Mouse (Mus musculus): ENCODE results near the gene Pla2g2f. TPM values are rescaled to one million over a fixed set of nuclear protein-coding genes. Genes with fewer than 3 reads are reported as not detected.

Pla2g2f gene
- total RNA-seq (2012; rRNA removed): 0.21 and 0.22 TPM in 2 replicates

DNA sequence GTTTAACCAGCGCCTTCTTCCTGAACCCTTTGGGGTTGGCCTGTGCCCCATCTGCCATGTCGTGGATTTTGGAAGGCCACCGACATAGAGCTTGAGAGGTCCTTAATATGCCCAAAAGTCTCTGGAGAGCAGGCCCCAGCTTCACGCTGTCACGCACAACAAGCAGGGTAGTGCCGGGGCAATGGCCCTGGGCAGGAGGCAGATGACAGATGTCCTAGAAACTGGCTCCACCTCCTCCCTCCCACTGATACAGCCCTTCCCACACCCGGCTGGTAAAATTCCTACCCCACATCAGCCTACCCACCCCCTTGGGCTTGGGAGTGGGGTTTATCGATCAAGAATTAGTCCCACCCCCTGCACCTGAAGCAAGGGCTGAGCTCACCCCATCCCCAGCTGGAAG lies at the start of gene Pla2g2f:
Gene Pla2g2f, minus strand, starts transcription at position 211 of the 400 bp plus-strand sequence.
- in situ Hi-C loops (cut with MboI; ENCODE audit: low sequenced_read_pairs in 2 of 2, unreplicated experiment in 2 of 2): no loop called here
- H3K9ac ChIP-seq (ENCODE audit: insufficient read depth, low read depth, low read length, poor library complexity, severe bottlenecking): no peak within 1 kb of the TSS
- H3K27ac ChIP-seq (ENCODE audit: insufficient read depth, low read depth, low read length, poor library complexity, severe bottlenecking): no peak within 1 kb of the TSS
- TF ChIP-seq HCFC1 (IDR thresholded peaks at IDR 0.05; ENCODE audit: borderline replicate concordance, insufficient read depth, low read length) (no peak), ZNF384 (IDR thresholded peaks at IDR 0.05; ENCODE audit: low read depth, low read length) (no peak), MAFK (IDR thresholded peaks at IDR 0.05; ENCODE audit: insufficient read depth, low read depth, low read length) (no peak), CHD2 (IDR thresholded peaks at IDR 0.05; ENCODE audit: low read depth, low read length) (no peak), ZC3H11A (IDR thresholded peaks at IDR 0.05; ENCODE audit: borderline replicate concordance, low read depth, low read length) (no peak)
- no peak for DNase-seq (ENCODE audit: low read depth, low spot score)
- H3K4me1 ChIP-seq (ENCODE audit: control insufficient read depth in 2 of 2, insufficient read depth in 2 of 2, low read length in 2 of 2, poor library complexity in 1 of 2): no peaks in the 10 kb centered on the region; a peak in 1 of 4 replicates
- H3K9me3 ChIP-seq (ENCODE audit: control insufficient read depth, insufficient read depth, low read depth, low read length): no peaks in the 10 kb centered on the region
- no peaks in the 10 kb centered on the region for H3K36me3 ChIP-seq (ENCODE audit: control insufficient read depth, insufficient read depth, low read length, poor library complexity, severe bottlenecking)
- no peak within 1 kb of the TSS for H3K4me3 ChIP-seq (ENCODE audit: insufficient read depth in 1 of 2, low read depth in 1 of 2, low read length in 2 of 2, poor library complexity in 1 of 2, severe bottlenecking in 1 of 2)

DNA sequence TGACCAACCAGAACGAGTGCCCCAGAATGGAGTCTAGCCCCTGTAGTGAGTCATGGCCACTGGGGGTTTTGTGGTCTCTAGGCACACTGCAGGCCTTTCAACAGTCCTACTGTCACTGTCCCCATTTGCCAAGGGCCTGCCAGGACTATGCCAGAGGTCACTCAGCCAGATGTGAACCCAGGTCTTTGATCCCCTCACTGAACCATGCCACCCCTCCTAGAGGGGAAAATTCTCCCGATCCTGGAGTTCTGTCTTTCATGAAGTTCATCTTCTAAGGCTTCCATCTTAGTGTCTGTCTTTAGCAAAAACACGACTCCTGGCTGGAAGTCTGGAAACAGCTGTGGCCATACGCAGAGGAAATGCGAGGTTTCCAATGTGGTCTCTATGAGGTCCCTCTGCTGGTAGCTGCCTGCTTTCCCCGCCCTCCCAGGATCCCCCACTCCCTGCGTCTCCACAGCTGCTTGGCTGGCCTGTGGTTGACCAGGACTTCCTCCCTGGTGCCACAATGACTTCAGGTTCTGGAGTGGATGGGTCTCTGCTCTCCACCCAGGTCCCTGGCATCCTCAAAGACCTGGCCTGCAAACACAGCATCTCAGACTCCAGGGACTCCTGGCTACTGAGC lies 49.6 kb upstream of the Pla2g2f start:
- no peaks in the 10 kb centered on the region for H3K9me3 ChIP-seq (ENCODE audit: control insufficient read depth, insufficient read depth, low read depth, low read length)
- no peaks in the 10 kb centered on the region for H3K36me3 ChIP-seq (ENCODE audit: control insufficient read depth, insufficient read depth, low read length, poor library complexity, severe bottlenecking)
- in situ Hi-C loops (cut with MboI; ENCODE audit: low sequenced_read_pairs in 2 of 2, unreplicated experiment in 2 of 2): no loop called here
- no peak overlapping the region for H3K4me3 ChIP-seq (ENCODE audit: insufficient read depth in 1 of 2, low read depth in 1 of 2, low read length in 2 of 2, poor library complexity in 1 of 2, severe bottlenecking in 1 of 2)
- no peak overlapping the region for H3K27ac ChIP-seq (ENCODE audit: insufficient read depth, low read depth, low read length, poor library complexity, severe bottlenecking)
- H3K9ac ChIP-seq (ENCODE audit: insufficient read depth, low read depth, low read length, poor library complexity, severe bottlenecking): no peak overlapping the region
- TF ChIP-seq ZNF384 (IDR thresholded peaks at IDR 0.05; ENCODE audit: low read depth, low read length): no peak
- DNase-seq (ENCODE audit: low read depth, low spot score): no peak
- H3K4me1 ChIP-seq (ENCODE audit: control insufficient read depth in 2 of 2, insufficient read depth in 2 of 2, low read length in 2 of 2, poor library complexity in 1 of 2): peaks cover 0 to 6% of the 10 kb centered on the region in 2 experiments; a peak in 1 of 4 replicates

DNA sequence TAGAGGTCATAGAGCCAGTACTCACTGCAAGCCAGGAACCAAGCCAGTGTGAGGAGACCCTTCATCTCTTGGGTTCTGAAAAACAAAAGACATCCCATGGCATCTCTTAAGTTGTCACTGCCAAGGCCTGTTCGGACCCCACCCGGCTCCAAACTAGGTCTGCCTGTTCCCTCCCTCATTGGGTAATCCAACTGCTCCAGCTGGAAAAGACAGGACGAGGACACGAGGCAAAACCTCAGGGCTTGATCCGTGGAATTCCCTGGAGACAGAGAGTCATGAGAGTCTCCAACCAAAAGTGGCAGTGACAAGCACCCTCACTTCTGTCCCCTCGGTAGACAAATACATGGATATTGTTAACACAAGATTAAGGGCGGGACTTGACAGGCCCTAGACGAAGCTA lies 48.7 kb upstream of the Pla2g2f start:
- in situ Hi-C loops (cut with MboI; ENCODE audit: low sequenced_read_pairs in 2 of 2, unreplicated experiment in 2 of 2): no loop called here
- Histone ChIP-seq H3K9ac (ENCODE audit: insufficient read depth, low read depth, low read length, poor library complexity, severe bottlenecking) (no peak overlapping the region), H3K36me3 (ENCODE audit: control insufficient read depth, insufficient read depth, low read length, poor library complexity, severe bottlenecking) (no peaks in the 10 kb centered on the region), H3K27ac (ENCODE audit: insufficient read depth, low read depth, low read length, poor library complexity, severe bottlenecking) (no peak overlapping the region), H3K4me1 (ENCODE audit: control insufficient read depth in 2 of 2, insufficient read depth in 2 of 2, low read length in 2 of 2, poor library complexity in 1 of 2) (peaks cover 0 to 6% of the 10 kb centered on the region in 2 experiments; a peak in 1 of 4 replicates), H3K9me3 (ENCODE audit: control insufficient read depth, insufficient read depth, low read depth, low read length) (no peaks in the 10 kb centered on the region), H3K4me3 (ENCODE audit: insufficient read depth in 1 of 2, low read depth in 1 of 2, low read length in 2 of 2, poor library complexity in 1 of 2, severe bottlenecking in 1 of 2) (no peak overlapping the region)
- no peak for DNase-seq (ENCODE audit: low read depth, low spot score)
- TF ChIP-seq ZNF384 (IDR thresholded peaks at IDR 0.05; ENCODE audit: low read depth, low read length): no peak
- TF ChIP-seq HCFC1 (IDR thresholded peaks at IDR 0.05; ENCODE audit: borderline replicate concordance, insufficient read depth, low read length): no peak
- TF ChIP-seq ZC3H11A (IDR thresholded peaks at IDR 0.05; ENCODE audit: borderline replicate concordance, low read depth, low read length): no peak
- TF ChIP-seq CHD2 (IDR thresholded peaks at IDR 0.05; ENCODE audit: low read depth, low read length): no peak
- no peak for TF ChIP-seq MAFK (IDR thresholded peaks at IDR 0.05; ENCODE audit: insufficient read depth, low read depth, low read length)

DNA sequence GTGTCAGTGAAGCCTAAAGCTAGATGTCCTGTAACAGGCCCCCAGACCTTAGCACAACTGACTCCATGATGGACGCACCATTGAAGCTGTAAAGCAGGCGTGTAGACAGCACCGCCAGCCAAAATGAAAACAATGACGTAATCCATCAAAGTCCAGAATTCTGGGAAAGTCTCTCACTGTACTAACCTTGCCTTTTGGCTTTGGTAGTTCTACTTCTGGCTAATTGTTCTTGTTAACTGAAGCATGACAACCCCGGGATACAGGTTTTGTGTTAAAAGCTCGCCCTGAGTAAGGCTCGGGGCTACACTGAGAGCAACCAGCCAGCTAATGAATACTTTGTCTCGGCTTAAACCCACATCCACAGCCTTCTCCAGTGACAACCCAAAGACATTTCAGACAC lies 47.8 kb upstream of the Pla2g2f start:
- in situ Hi-C loops (cut with MboI; ENCODE audit: low sequenced_read_pairs in 2 of 2, unreplicated experiment in 2 of 2): no loop called here
- no peak overlapping the region for H3K27ac ChIP-seq (ENCODE audit: insufficient read depth, low read depth, low read length, poor library complexity, severe bottlenecking)
- H3K4me3 ChIP-seq (ENCODE audit: insufficient read depth in 1 of 2, low read depth in 1 of 2, low read length in 2 of 2, poor library complexity in 1 of 2, severe bottlenecking in 1 of 2): no peak overlapping the region
- no peak overlapping the region for H3K9ac ChIP-seq (ENCODE audit: insufficient read depth, low read depth, low read length, poor library complexity, severe bottlenecking)
- peaks cover 0 to 6% of the 10 kb centered on the region in 2 experiments; a peak in 1 of 4 replicates for H3K4me1 ChIP-seq (ENCODE audit: control insufficient read depth in 2 of 2, insufficient read depth in 2 of 2, low read length in 2 of 2, poor library complexity in 1 of 2)
- TF ChIP-seq ZC3H11A (IDR thresholded peaks at IDR 0.05; ENCODE audit: borderline replicate concordance, low read depth, low read length): no peak
- TF ChIP-seq CHD2 (IDR thresholded peaks at IDR 0.05; ENCODE audit: low read depth, low read length): no peak
- TF ChIP-seq ZNF384 (IDR thresholded peaks at IDR 0.05; ENCODE audit: low read depth, low read length): no peak
- TF ChIP-seq HCFC1 (IDR thresholded peaks at IDR 0.05; ENCODE audit: borderline replicate concordance, insufficient read depth, low read length): no peak
- TF ChIP-seq MAFK (IDR thresholded peaks at IDR 0.05; ENCODE audit: insufficient read depth, low read depth, low read length): no peak
- H3K9me3 ChIP-seq (ENCODE audit: control insufficient read depth, insufficient read depth, low read depth, low read length): no peaks in the 10 kb centered on the region
- H3K36me3 ChIP-seq (ENCODE audit: control insufficient read depth, insufficient read depth, low read length, poor library complexity, severe bottlenecking): no peaks in the 10 kb centered on the region
- no peak for DNase-seq (ENCODE audit: low read depth, low spot score)

DNA sequence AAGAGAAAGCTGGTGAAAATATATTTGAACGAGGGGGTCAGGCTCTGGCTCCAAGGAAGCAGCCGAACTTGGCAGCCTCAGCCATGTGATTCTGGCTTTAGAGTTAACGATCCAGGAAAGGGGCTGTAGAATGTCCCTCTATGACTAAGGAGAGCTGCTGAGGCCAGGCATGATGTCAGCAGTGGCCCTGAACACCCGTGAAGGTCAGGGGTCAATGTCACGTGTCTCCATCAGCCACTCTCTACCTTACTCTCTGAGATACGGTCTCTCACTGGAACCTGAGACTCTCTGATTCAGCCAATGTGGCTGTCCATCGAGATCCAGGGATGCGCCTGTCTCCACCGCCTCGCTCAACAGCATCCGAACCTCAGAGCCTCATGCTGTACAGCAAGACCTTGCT lies 45.5 kb upstream of the Pla2g2f start:
- no peaks in the 10 kb centered on the region for H3K9me3 ChIP-seq (ENCODE audit: control insufficient read depth, insufficient read depth, low read depth, low read length)
- no peak overlapping the region for H3K27ac ChIP-seq (ENCODE audit: insufficient read depth, low read depth, low read length, poor library complexity, severe bottlenecking)
- H3K36me3 ChIP-seq (ENCODE audit: control insufficient read depth, insufficient read depth, low read length, poor library complexity, severe bottlenecking): no peaks in the 10 kb centered on the region
- H3K9ac ChIP-seq (ENCODE audit: insufficient read depth, low read depth, low read length, poor library complexity, severe bottlenecking): no peak overlapping the region
- in situ Hi-C loops (cut with MboI; ENCODE audit: low sequenced_read_pairs in 2 of 2, unreplicated experiment in 2 of 2): no loop called here
- TF ChIP-seq ZC3H11A (IDR thresholded peaks at IDR 0.05; ENCODE audit: borderline replicate concordance, low read depth, low read length) (no peak), MAFK (IDR thresholded peaks at IDR 0.05; ENCODE audit: insufficient read depth, low read depth, low read length) (no peak), HCFC1 (IDR thresholded peaks at IDR 0.05; ENCODE audit: borderline replicate concordance, insufficient read depth, low read length) (no peak), ZNF384 (IDR thresholded peaks at IDR 0.05; ENCODE audit: low read depth, low read length) (no peak), CHD2 (IDR thresholded peaks at IDR 0.05; ENCODE audit: low read depth, low read length) (no peak)
- no peak for DNase-seq (ENCODE audit: low read depth, low spot score)
- no peak overlapping the region for H3K4me3 ChIP-seq (ENCODE audit: insufficient read depth in 1 of 2, low read depth in 1 of 2, low read length in 2 of 2, poor library complexity in 1 of 2, severe bottlenecking in 1 of 2)
- peaks cover 0 to 6% of the 10 kb centered on the region in 2 experiments; a peak in 1 of 4 replicates for H3K4me1 ChIP-seq (ENCODE audit: control insufficient read depth in 2 of 2, insufficient read depth in 2 of 2, low read length in 2 of 2, poor library complexity in 1 of 2)
